Mouse (Mus musculus) kidney, embryonic 15.5 days (tissue): ENCODE measurements around the gene Olfr317. TPM values are rescaled to one million over a fixed set of nuclear protein-coding genes. Genes with fewer than 3 reads are reported as not detected.
"Not testable (repeated sequence)": the region's sequence is repeated elsewhere in the genome, so short reads cannot be mapped to it uniquely, and the experiment has no call there.

ENCODE experiments used
- ATAC-seq: fragments of 200-750 bp; cut with Nextera tagmentation; replicated peaks from 2 replicates; pipeline ENCODE4 v1.8.0; 2017; ENCODE audit warnings: moderate TSS enrichment; ENCODE audit not compliant: low FRiP score
- H3K27ac ChIP-seq: fragments of 300-500 bp; sonication (generic); 2 replicates; pipeline ENCODE4 v1.5.1; 2015; ENCODE audit warnings: mild to moderate bottlenecking, inconsistent platforms
- H3K27me3 ChIP-seq: fragments of 300-500 bp; sonication (generic); 2 replicates; pipeline ENCODE4 v1.6.1; 2015; ENCODE audit warnings: inconsistent platforms
- H3K36me3 ChIP-seq: fragments of 300-500 bp; sonication (generic); 2 replicates; pipeline ENCODE4 v1.6.1; 2015; ENCODE audit warnings: inconsistent platforms
- H3K4me1 ChIP-seq: fragments of 300-500 bp; sonication (generic); 2 replicates; pipeline ENCODE4 v1.6.1; 2015; ENCODE audit warnings: inconsistent platforms
- H3K4me2 ChIP-seq: fragments of 300-500 bp; sonication (generic); 2 replicates; pipeline ENCODE4 v1.6.1; 2015; ENCODE audit warnings: moderate library complexity, mild to moderate bottlenecking, inconsistent platforms
- H3K4me3 ChIP-seq: fragments of 300-500 bp; sonication (generic); replicated peaks from 2 replicates; pipeline ENCODE4 v1.5.1; 2015; ENCODE audit warnings: mild to moderate bottlenecking, inconsistent platforms
- H3K9ac ChIP-seq: fragments of 300-500 bp; sonication (generic); 2 replicates; pipeline ENCODE4 v1.6.1; 2015; ENCODE audit warnings: mild to moderate bottlenecking, inconsistent platforms
- H3K9me3 ChIP-seq: fragments of 300-500 bp; sonication (generic); replicated peaks from 2 replicates; pipeline ENCODE4 v1.6.1; 2016; ENCODE audit warnings: inconsistent platforms
- WGBS: fragments of 180-500 bp; shearing (Covaris S2); methylation state at CpG from one replicate; pipeline ENCODE4 v1.1.7; 2015; ENCODE audit warnings: mixed read lengths; 5-methylcytosine and 5-hydroxymethylcytosine counted together
- polyA plus RNA-seq: library from polyadenylated mRNA; unstranded; fragments of >200 nt; fragmentation: Nextera tagmentation; extraction: Ambion mirVana; gene quantifications from 2 replicates; pipeline ENCODE4 v1.2.1, GENCODE M21; 2015

Olfr317 gene
- polyA plus RNA-seq, 1 experiment from 2014 or later, result not detected

DNA sequence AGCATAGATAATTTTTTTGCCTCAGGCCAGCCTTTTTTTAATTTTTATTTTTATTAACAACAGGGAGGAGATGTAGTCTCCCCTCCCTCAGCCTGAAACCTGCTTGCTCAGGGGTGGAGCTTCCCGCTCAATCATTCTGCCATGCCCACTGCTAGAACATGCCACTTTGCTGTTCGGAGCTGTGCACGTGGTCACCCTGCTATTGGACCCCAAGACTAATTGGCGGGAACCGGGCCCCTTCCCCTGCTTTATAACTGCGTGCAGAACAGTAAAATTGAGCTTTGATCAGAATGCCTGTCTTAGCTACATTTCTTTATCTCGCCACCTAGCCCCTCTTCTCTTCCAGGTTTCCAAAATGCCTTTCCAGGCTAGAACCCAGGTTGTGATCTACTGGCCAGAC is 21.3 kb downstream of the Olfr317 start:
- WGBS, result 92% methylated on average over 7 of the region's 7 CpGs
- not testable (repeated sequence) for H3K27me3 ChIP-seq, H3K9ac ChIP-seq, H3K4me2 ChIP-seq, H3K36me3 ChIP-seq, ATAC-seq, H3K4me1 ChIP-seq, H3K27ac ChIP-seq, H3K9me3 ChIP-seq, H3K4me3 ChIP-seq

DNA sequence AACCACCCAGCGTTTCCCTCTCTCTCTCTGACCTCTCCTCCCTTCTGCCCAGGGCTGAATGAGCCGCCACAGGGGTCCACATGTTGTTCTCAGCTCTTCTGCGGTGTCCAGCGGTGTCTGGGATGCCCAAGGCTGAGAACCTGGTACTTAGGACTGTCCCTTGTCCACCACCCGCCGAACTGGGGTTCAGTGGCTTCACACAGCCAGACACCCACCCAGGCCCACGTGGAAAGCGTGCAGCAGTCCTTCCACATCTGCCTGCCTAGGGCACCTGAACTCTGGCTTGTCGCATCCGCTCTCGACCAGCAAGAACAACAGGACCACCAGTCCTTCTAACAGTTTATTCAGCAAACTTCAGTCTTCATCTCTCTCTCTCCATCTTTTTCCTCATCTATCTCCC is 29.9 kb downstream of the Olfr317 start:
- H3K27me3 ChIP-seq, result no peaks in the 10 kb centered on the region
- ATAC-seq, result no peak
- H3K4me1 ChIP-seq, result no peaks in the 10 kb centered on the region
- no peaks in the 10 kb centered on the region for H3K9me3 ChIP-seq
- no peak overlapping the region for H3K9ac ChIP-seq
- no peak overlapping the region for H3K4me2 ChIP-seq
- no peak overlapping the region for H3K27ac ChIP-seq
- WGBS, result 81% methylated on average over 11 of the region's 11 CpGs
- no peak overlapping the region for H3K4me3 ChIP-seq
- no peaks in the 10 kb centered on the region for H3K36me3 ChIP-seq

DNA sequence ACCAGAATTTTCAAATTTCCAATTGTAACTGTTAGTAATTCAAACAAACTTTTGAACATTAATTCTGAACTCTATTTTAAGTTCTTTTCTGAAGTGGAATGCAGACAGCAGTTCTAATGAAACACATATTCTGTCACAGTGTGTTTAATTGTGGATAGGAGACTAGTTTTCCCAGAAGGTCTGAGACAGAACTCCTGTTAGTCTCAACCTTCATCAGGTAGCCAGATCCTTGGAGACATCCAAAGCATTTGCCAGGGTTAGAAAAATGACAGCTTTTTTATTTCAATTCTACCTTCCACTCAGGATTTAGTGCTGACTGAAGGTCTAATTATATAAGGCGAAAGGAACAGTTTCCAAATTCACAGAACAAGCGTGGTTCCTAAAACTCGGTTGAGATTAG is 40.1 kb downstream of the Olfr317 start, which contains the start of gene Olfr319:
Gene Olfr319 (plus strand): TSS at position 301 of the 400 bp plus-strand sequence.
- no peak for ATAC-seq
- 89% methylated on average over 3 of the region's 3 CpGs for WGBS
- Histone ChIP-seq H3K9ac (no peak within 1 kb of the TSS), H3K4me2 (no peak within 1 kb of the TSS), H3K4me1 (no peaks in the 10 kb centered on the region), H3K4me3 (no peak within 1 kb of the TSS), H3K9me3 (peaks cover 10% of the 10 kb centered on the region), H3K27ac (no peak within 1 kb of the TSS), H3K27me3 (no peaks in the 10 kb centered on the region), H3K36me3 (no peaks in the 10 kb centered on the region)

Other genes with a start within 250 kb of the Olfr317 start
- gene Olfr332, start 246.7 kb downstream of the Olfr317 start, polyA plus RNA-seq, result 0.08 TPM in 1 of 2 replicates, not detected in the other
- gene Olfr331, start 236.6 kb downstream of the Olfr317 start, polyA plus RNA-seq, result not detected in 2 replicates
- gene Olfr330, start 204.4 kb downstream of the Olfr317 start, polyA plus RNA-seq, result not detected in 2 replicates
- not detected in 2 replicates for gene Olfr329-ps, start 192.8 kb downstream of the Olfr317 start, polyA plus RNA-seq
- 0.05 and 0.09 TPM in 2 replicates for gene Olfr328, start 183.6 kb downstream of the Olfr317 start, polyA plus RNA-seq
- not detected in 2 replicates for gene Olfr224, start 168.7 kb downstream of the Olfr317 start, polyA plus RNA-seq
- not detected in 2 replicates for gene Olfr325, start 161.5 kb downstream of the Olfr317 start, polyA plus RNA-seq
- gene Olfr324, start 144.1 kb downstream of the Olfr317 start, polyA plus RNA-seq, result not detected in 2 replicates
- not detected in 2 replicates for gene 2210407C18Rik, start 123.1 kb downstream of the Olfr317 start, polyA plus RNA-seq
- not detected in 2 replicates for gene Olfr323, start 108.7 kb downstream of the Olfr317 start, polyA plus RNA-seq
- gene Trim58, start 98.7 kb downstream of the Olfr317 start, polyA plus RNA-seq, result 0.13 and 0.33 TPM in 2 replicates
- gene Olfr322, start 80.4 kb downstream of the Olfr317 start, polyA plus RNA-seq, result 0.04 TPM in 1 of 2 replicates, not detected in the other
- not detected in 2 replicates for gene Olfr320, start 58.1 kb downstream of the Olfr317 start, polyA plus RNA-seq
- gene Olfr319, start 40.0 kb downstream of the Olfr317 start, polyA plus RNA-seq, result not detected in 2 replicates
- gene Olfr318, start 15.2 kb downstream of the Olfr317 start, polyA plus RNA-seq, result not detected in 2 replicates
- gene Olfr316, start 13.5 kb upstream of the Olfr317 start, polyA plus RNA-seq, result not detected in 2 replicates
- not detected in 2 replicates for gene Olfr315, start 34.0 kb upstream of the Olfr317 start, polyA plus RNA-seq
- not detected in 2 replicates for gene Olfr314, start 43.7 kb upstream of the Olfr317 start, polyA plus RNA-seq
- gene Fam183b, start 62.7 kb upstream of the Olfr317 start, polyA plus RNA-seq, result 0.35 and 0.63 TPM in 2 replicates
- not detected in 2 replicates for gene Olfr313, start 75.8 kb upstream of the Olfr317 start, polyA plus RNA-seq
- not detected in 2 replicates for gene Olfr312, start 90.0 kb upstream of the Olfr317 start, polyA plus RNA-seq
- gene Olfr311, start 100.0 kb upstream of the Olfr317 start, polyA plus RNA-seq, result not detected in 2 replicates
- gene Gm12258, start 107.9 kb upstream of the Olfr317 start, polyA plus RNA-seq, result 7.2 and 9.0 TPM in 2 replicates
- 8.8 and 9.9 TPM in 2 replicates for gene 2810021J22Rik, start 128.0 kb upstream of the Olfr317 start, polyA plus RNA-seq
- 5.2 and 6.9 TPM in 2 replicates for gene Zfp39, start 165.0 kb upstream of the Olfr317 start, polyA plus RNA-seq
- gene Btnl10, start 178.7 kb upstream of the Olfr317 start, polyA plus RNA-seq, result 0.10 and 0.30 TPM in 2 replicates
- gene Rnf187, start 199.7 kb upstream of the Olfr317 start, polyA plus RNA-seq, result 243 and 247 TPM in 2 replicates
- 81.6 and 82.0 TPM in 2 replicates for gene Hist3h2ba, start 209.7 kb upstream of the Olfr317 start, polyA plus RNA-seq
- 36.4 and 40.3 TPM in 2 replicates for gene Hist3h2a, start 215.5 kb upstream of the Olfr317 start, polyA plus RNA-seq
- gene Trim17, start 215.5 kb upstream of the Olfr317 start, polyA plus RNA-seq, result 0.58 and 0.71 TPM in 2 replicates
- 20.0 and 20.6 TPM in 2 replicates for gene Trim11, start 238.9 kb upstream of the Olfr317 start, polyA plus RNA-seq